Mouse (Mus musculus) heart, embryonic 16.5 days (tissue): Measurements from ENCODE around the gene Litaf. TPM values are rescaled to one million over a fixed set of nuclear protein-coding genes. Genes with fewer than 3 reads are reported as not detected.
A peak's percentile ranks its signal among the peaks of the same experiment; 100 is the strongest.

Source experiments
- ATAC-seq: fragments of 200-750 bp; cut with Nextera tagmentation; replicated peaks from 2 replicates; pipeline ENCODE4 v1.8.0; 2017; ENCODE audit warnings: moderate number of reproducible peaks; ENCODE audit not compliant: insufficient read depth, low FRiP score; ENCODE audit errors: extremely low read depth
- H3K27ac ChIP-seq: fragments of 300-500 bp; sonication (generic); 2 replicates; pipeline ENCODE4 v1.5.1; 2014; ENCODE audit warnings: mild to moderate bottlenecking, low read length, control low read depth, moderate library complexity
- H3K27me3 ChIP-seq: fragments of 300-500 bp; sonication (generic); 2 replicates; pipeline ENCODE4 v1.6.1; 2014; ENCODE audit warnings: low read length, mixed read lengths; ENCODE audit not compliant: control insufficient read depth, insufficient read depth
- H3K36me3 ChIP-seq: fragments of 300-500 bp; sonication (generic); 2 replicates; pipeline ENCODE4 v1.6.1; 2014; ENCODE audit not compliant: control insufficient read depth, insufficient read depth
- H3K4me1 ChIP-seq: fragments of 300-500 bp; sonication (generic); 2 replicates; pipeline ENCODE4 v1.6.1; 2014; ENCODE audit warnings: low read length, mixed read lengths; ENCODE audit not compliant: control insufficient read depth, insufficient read depth
- H3K4me2 ChIP-seq: fragments of 300-500 bp; sonication (generic); 2 replicates; pipeline ENCODE4 v1.6.1; 2014; ENCODE audit warnings: low read depth, mild to moderate bottlenecking, control low read depth, low read length
- H3K4me3 ChIP-seq: fragments of 300-500 bp; sonication (generic); 2 replicates; pipeline ENCODE4 v1.5.1; 2014; ENCODE audit warnings: mild to moderate bottlenecking, control low read depth, low read length
- H3K9ac ChIP-seq: fragments of 300-500 bp; sonication (generic); 2 replicates; pipeline ENCODE4 v1.6.1; 2014; ENCODE audit warnings: low read length, control low read depth
- H3K9me3 ChIP-seq: fragments of 300-500 bp; sonication (generic); replicated peaks from 2 replicates; pipeline ENCODE4 v1.6.1; 2016; ENCODE audit warnings: low read length; ENCODE audit not compliant: control insufficient read depth
- WGBS: fragments of 180-500 bp; shearing (Covaris S2); extraction: QIAGEN DNeasy Blood & Tissue Kit; methylation state at CpG from one replicate; pipeline ENCODE4 v1.1.7; 2014; 5-methylcytosine and 5-hydroxymethylcytosine counted together
- polyA plus RNA-seq: library from polyadenylated mRNA; unstranded; fragments of >200 nt; fragmentation: Nextera tagmentation; extraction: Ambion mirVana; gene quantifications from 2 replicates; pipeline ENCODE4 v1.2.1, GENCODE M21; 2015

The Litaf gene
- polyA plus RNA-seq, 1 experiment from 2014 or later = 78.7 TPM

DNA sequence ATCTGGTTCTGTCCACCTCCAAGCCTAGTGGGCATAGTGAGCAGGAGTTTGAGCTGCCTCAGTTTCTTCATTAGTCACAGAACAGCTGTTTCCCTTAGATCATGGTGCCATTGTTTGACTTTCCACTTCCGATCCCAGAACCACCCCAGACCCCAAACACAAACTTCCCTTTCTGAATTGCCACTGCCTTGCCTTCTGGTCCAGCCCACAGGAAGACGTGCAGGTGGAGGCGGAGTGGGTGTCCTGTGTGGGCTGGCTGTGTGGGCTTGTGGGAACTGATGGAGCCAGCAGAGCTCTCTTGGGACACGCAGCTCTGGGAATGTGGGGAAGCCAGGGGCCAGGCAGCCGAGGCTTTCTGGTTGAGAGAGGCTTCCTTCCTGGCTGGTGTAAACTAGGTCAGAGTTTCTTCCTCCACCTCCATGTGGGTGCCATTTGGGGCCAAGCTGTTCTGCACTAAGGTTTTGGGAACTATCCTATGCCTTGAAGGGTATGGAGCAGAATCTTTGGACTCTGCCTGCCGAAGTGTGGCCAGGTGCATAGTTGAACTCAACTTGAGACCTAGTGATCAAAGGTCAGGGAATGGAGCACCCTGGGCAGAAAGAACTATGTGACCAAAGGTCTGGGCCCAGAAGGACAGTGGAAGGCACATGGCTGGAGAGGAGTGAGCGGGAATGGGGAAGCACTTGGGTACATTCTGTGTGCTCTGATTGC, 3.9 kb upstream of the Litaf start:
- Histone ChIP-seq H3K4me3 (no peak overlapping the region), H3K9ac (no peak overlapping the region), H3K4me1 (peaks cover 42% of the 10 kb centered on the region), H3K27me3 (no peaks in the 10 kb centered on the region), H3K27ac (peak overlapping the region; percentile 17), H3K36me3 (peaks cover 13% of the 10 kb centered on the region), H3K9me3 (no peaks in the 10 kb centered on the region), H3K4me2 (peak overlapping the region; percentile 18)
- 66% methylated on average over 7 of the region's 7 CpGs for WGBS
- ATAC-seq = no peak

DNA sequence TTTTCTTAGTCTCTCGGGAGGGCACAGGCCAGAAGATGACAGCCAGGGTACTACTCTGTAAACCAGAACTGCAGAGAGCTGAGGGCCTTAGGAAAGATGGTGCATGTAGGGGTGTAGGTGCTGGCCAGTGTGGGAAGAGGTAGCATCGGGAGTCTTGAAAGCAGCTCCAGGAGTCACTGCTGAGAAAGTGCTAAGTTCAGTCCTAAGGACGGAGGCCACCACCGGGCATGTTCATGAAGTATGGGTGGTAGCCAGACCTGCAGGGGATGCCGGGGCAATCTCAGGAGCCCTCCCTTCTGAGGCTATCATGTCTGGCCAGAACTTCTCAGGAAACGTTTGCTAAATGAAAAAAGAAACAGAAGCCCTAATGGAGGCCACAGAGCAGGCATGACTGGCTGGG, 3.3 kb upstream of the Litaf start:
- peaks cover 7% of the 10 kb centered on the region for H3K36me3 ChIP-seq
- peaks cover 44% of the 10 kb centered on the region for H3K4me1 ChIP-seq
- WGBS = 51% methylated on average over 6 of the region's 6 CpGs
- no peaks in the 10 kb centered on the region for H3K27me3 ChIP-seq
- H3K4me2 ChIP-seq = peak overlapping the region; percentile 18
- H3K27ac ChIP-seq = peak overlapping the region; percentile 17
- H3K4me3 ChIP-seq = no peak overlapping the region
- no peaks in the 10 kb centered on the region for H3K9me3 ChIP-seq
- ATAC-seq = no peak
- no peak overlapping the region for H3K9ac ChIP-seq

DNA sequence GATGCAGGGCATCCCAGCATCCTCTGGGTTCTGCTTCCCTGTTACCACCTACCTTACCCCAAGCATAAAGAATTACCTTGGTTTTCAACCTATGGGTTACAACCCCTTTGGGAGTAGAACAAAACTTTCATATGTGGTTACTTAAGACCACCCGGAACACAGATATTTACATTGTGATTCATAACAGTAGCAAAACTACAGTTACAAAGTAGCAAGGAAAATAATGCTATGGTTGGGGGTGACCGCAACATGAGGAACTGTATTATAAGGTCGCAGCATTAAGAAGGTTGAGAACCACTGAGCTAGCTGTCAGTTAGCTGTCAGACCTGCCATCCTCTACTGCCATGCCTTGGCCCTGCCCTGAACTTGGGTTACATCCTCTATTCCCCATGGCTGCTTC, 2.7 kb upstream of the Litaf start:
- Histone ChIP-seq H3K36me3 (0 out of 2 replicates have a peak, but pooled peaks cover 6% of the 10 kb centered on the region), H3K27me3 (no peaks in the 10 kb centered on the region), H3K9ac (no peak overlapping the region), H3K4me3 (no peak overlapping the region), H3K27ac (peak overlapping the region; percentile 17; the same call in 1 of the 2 replicates), H3K4me1 (peaks cover 50% of the 10 kb centered on the region), H3K4me2 (peak overlapping the region; percentile 88; the same call in 1 of the 2 replicates), H3K9me3 (no peaks in the 10 kb centered on the region)
- WGBS = 88% methylated on average over 3 of the region's 3 CpGs
- ATAC-seq = no peak

DNA sequence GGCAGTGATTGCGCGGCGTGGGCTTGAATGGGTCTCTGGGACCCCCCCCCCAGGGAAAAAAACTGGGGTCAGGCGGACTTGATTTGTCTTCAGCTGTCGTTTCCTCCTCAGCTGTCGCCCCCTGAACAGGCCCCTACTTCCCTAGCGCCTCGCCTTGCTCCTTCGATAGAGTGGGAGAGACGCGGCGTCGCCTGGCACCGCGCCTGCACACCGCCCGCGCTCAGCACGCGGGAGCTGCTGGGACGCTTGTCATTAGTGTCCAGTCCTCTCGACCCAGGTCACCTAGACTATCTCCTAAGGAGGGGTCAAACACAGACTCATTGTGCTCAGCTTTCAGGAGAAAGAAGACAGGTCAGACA, 855 bp upstream of the Litaf start:
- Histone ChIP-seq H3K9me3 (no peaks in the 10 kb centered on the region), H3K27me3 (no peaks in the 10 kb centered on the region), H3K36me3 (no peaks in the 10 kb centered on the region), H3K9ac (peak overlapping the region; percentile 92), H3K4me3 (peak overlapping the region; percentile 77), H3K27ac (peak overlapping the region; percentile 91), H3K4me2 (peak overlapping the region; percentile 88), H3K4me1 (peaks cover 60% of the 10 kb centered on the region)
- 0 out of 2 replicates have a peak, but pooled peaks have one; percentile 14 for ATAC-seq
- WGBS = under 1% methylated on average over 22 of the region's 22 CpGs

DNA sequence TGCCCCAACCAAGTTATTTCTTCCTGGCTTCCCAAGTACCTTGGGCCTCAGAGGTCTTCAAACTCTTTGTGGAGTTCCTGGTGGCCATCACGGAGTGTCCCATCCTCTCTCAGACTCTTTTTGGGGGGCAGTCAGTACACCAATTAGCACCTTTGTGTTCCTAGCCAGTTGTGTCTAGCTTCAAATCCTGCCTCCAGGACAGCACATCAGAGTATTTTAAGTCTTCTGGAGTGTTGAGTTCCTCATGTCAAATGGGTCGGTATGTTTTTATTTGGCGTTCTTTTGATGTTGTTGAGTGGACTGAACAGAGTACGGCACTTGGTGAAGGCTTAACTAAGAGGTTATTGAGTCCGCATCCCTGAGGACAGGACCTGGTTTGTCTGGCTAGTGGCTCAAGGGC, 526 bp downstream of the Litaf start:
- Histone ChIP-seq H3K27me3 (no peaks in the 10 kb centered on the region), H3K36me3 (no peaks in the 10 kb centered on the region), H3K4me1 (peaks cover 51% of the 10 kb centered on the region), H3K4me2 (peak overlapping the region; percentile 73), H3K4me3 (peak overlapping the region; percentile 77), H3K9me3 (no peaks in the 10 kb centered on the region), H3K27ac (peak overlapping the region; percentile 63), H3K9ac (peak overlapping the region; percentile 60)
- ATAC-seq = no peak
- WGBS = 51% methylated on average over 5 of the region's 5 CpGs

DNA sequence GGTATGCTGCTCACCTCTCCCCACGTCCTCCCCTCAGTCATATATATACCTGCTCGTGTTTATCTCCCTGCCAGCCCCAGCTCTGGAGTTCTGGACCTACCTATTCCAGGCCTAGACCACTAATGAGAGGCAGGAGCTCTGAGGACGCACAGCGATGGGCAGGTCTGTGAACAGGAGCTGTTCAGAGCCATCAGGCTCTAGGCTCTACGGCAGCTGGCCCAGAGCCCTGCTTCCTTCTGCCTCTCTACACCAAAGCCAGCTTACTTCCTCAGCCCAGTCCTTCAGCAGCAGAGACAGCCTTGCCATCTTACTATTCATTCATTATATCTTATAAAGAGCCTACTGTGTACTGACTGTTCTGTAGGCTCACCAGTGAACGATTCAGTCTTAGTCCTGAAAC, 1.2 kb downstream of the Litaf start:
- Histone ChIP-seq H3K27ac (no peak overlapping the region), H3K27me3 (no peaks in the 10 kb centered on the region), H3K36me3 (no peaks in the 10 kb centered on the region), H3K4me2 (no peak overlapping the region; the same call in 1 of the 2 replicates), H3K4me1 (peaks cover 51% of the 10 kb centered on the region), H3K9me3 (no peaks in the 10 kb centered on the region), H3K4me3 (no peak overlapping the region), H3K9ac (peak overlapping the region; percentile 10; the same call in 1 of the 2 replicates)
- no peak for ATAC-seq
- WGBS = 80% methylated on average over 6 of the region's 6 CpGs

DNA sequence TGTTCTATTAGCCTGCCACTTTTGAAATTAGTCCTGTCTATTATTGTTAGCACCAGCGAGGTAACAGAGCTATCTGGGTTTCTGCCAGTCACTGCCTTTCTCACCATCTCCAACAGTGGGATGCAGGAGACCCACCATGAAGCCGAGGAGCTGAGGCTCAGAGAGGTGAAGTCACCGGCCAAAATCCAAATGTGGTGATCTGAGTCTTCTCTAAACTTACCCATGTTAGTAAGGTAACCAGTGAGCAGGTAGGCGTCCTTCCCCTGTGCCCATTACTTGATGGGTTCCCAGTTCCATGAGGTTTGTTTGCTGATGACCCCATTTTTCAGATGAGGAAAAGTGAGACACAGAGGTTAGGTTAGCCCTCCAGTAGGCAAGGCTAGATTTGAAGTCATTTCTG, 1.6 kb downstream of the Litaf start:
- H3K9ac ChIP-seq = peak overlapping the region; percentile 14; the same call in 1 of the 2 replicates
- no peaks in the 10 kb centered on the region for H3K36me3 ChIP-seq
- H3K9me3 ChIP-seq = no peaks in the 10 kb centered on the region
- peaks cover 47% of the 10 kb centered on the region for H3K4me1 ChIP-seq
- H3K27me3 ChIP-seq = no peaks in the 10 kb centered on the region
- H3K4me3 ChIP-seq = no peak overlapping the region
- H3K27ac ChIP-seq = peak overlapping the region; percentile 96; the same call in 1 of the 2 replicates
- WGBS = 75% methylated on average over 4 of the region's 4 CpGs
- H3K4me2 ChIP-seq = no peak overlapping the region; the same call in 1 of the 2 replicates
- ATAC-seq = no peak

DNA sequence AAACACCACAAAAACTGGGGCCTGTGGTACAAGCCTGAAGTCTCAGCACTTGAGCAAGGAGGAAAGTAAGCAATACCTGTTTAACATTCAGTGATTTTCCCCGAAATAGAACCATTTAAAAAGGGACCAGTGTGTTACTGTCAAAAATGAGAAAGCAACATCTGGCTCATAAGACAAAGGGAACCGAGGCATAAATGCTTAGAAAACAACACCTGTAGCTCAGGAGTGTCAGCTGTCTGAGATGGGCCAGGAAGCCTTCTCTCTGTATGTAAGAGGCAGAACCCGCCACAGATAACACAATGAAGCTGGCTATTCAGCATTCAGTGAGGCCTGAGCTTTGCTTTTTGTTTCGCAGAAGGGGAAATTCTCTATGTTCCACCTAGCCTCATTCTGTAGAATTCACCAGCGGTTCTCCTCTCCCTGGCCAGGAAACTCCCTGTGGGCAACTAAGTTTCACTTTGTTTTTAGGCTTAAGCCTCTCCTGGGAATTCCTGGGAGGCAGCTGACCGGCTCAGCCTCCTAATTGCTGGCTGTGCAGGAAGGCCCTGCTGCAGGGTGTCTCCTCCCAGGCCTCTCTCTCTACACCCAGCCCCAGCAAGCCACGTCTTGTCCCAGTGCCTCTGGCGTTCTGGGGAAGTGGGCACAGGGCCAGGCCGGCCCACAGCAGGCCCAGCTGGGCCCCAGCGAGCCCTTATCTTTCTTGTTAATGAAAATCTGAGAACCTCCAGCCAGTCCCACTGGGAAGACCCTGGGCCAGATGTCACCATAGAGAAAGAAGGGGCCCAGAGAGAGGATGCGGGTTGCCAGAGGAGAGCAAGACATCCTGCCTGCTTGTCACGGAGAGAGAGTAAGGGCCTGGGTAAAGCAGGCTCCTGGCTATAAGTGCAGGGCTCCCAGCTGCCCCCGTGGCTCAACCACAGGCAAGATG, 2.9 kb downstream of the Litaf start:
- Histone ChIP-seq H3K4me1 (peaks cover 42% of the 10 kb centered on the region), H3K9me3 (no peaks in the 10 kb centered on the region), H3K9ac (peak overlapping the region; percentile 66), H3K4me2 (peak overlapping the region; percentile 48), H3K36me3 (no peaks in the 10 kb centered on the region), H3K4me3 (no peak overlapping the region), H3K27me3 (no peaks in the 10 kb centered on the region), H3K27ac (peak overlapping the region; percentile 96)
- 19% methylated on average over 13 of the region's 13 CpGs for WGBS
- peak; percentile 75 for ATAC-seq

DNA sequence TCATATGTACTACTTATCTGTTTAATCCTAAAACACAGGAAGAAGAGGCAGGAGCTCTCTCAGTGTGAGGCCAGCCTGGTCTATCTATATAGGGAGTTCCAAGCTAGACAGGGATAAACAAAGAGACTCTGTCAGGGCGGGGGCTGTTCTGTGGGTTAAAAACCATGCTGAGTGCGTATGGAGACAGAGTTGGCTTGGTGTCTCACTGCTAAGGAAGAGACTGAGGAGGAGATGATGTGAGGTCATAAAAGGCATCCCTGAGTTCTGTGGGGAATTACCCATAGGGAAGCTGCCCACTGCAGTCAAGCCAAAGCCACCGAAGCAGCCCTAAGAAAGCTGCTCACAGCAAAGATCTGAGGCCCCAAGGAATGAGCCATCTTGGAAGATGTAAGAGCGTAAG, 5.3 kb downstream of the Litaf start, which contains the start of gene Snn:
TSS of gene Snn (plus strand) at position 301 of the 400 bp plus-strand sequence.
- Histone ChIP-seq H3K9ac (no peak within 1 kb of the TSS), H3K4me2 (no peak within 1 kb of the TSS), H3K27me3 (no peaks in the 10 kb centered on the region), H3K9me3 (no peaks in the 10 kb centered on the region), H3K36me3 (no peaks in the 10 kb centered on the region), H3K4me3 (no peak within 1 kb of the TSS), H3K4me1 (peaks cover 29% of the 10 kb centered on the region), H3K27ac (no peak within 1 kb of the TSS)
- 88% methylated on average over 4 of the region's 4 CpGs for WGBS
- no peak for ATAC-seq
